Mouse (Mus musculus) heart, postnatal 0 days (tissue): ENCODE measurements around the gene Gm9837.

Experiments used
- CTCF ChIP-seq: IDR thresholded peaks from 2 replicates; pipeline ENCODE4 v1.5.1; 2016; ENCODE audit warnings: antibody characterized with exemption, control low read depth, low read depth
- EP300 ChIP-seq: IDR thresholded peaks from 2 replicates; pipeline ENCODE4 v1.6.1; 2016; ENCODE audit warnings: antibody characterized with exemption, low read depth

DNA sequence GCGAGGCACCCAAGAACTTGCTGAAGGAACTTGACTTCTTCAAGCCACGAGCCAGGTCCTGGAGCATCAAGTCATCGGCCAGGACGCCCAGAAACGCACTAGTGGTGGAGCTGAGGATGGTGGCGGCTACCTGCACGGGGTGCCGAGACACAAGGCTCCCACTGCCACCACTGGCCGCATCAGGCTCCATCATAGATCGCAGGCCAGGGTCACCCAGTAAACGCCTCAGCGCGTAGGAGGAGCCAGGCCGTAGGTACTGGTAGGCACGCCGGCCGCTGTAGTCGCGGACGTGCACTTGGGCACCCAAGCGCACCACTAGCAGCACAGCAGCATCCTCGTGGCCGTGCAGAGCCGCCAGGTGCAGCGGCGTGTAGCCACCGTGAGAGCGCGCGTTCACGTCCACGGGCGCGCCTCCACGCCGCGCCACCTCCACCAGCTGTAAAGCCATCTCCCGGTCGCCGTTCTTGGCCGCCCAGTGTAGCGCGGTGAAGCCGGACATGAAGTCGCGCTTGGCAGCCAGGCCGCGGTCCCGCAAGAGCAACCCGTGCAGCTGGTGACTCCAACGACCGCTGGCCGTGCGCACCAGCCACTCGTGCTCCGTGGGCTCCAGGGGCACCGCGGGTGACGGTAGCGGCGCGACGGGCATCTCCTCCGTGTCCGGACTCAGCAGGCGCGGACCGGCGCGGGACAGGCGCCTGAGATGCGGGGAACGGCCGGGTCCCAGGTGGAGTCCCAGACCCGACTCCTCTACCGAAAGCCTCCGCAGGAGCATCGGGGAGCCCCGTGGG, 8.3 kb upstream of the Gm9837 start:
- TF ChIP-seq CTCF (no peak), EP300 (no peak)
